Mouse (Mus musculus) limb, embryonic 13.5 days (tissue): ENCODE measurements around the gene Vmn1r58. TPM values are rescaled to one million over a fixed set of nuclear protein-coding genes. Genes with fewer than 3 reads are reported as not detected.
"Not testable (repeated sequence)": the region's sequence is repeated elsewhere in the genome, so short reads cannot be mapped to it uniquely, and the experiment has no call there.

ENCODE experiments used
- ATAC-seq: fragments of 200-750 bp; cut with Nextera tagmentation; 2 replicates; pipeline ENCODE4 v1.8.0; 2017; ENCODE audit warnings: low read depth, moderate number of reproducible peaks, moderate TSS enrichment; ENCODE audit not compliant: low FRiP score
- H3K27ac ChIP-seq: fragments of 300-500 bp; sonication (generic); 2 replicates; pipeline ENCODE4 v1.5.1; 2015; ENCODE audit warnings: inconsistent platforms, mild to moderate bottlenecking, moderate library complexity
- H3K27me3 ChIP-seq: fragments of 300-500 bp; sonication (generic); 2 replicates; pipeline ENCODE4 v1.6.1; 2015; ENCODE audit warnings: mild to moderate bottlenecking, inconsistent platforms
- H3K36me3 ChIP-seq: fragments of 300-500 bp; sonication (generic); 2 replicates; pipeline ENCODE4 v1.6.1; 2015; ENCODE audit warnings: inconsistent platforms, mild to moderate bottlenecking, moderate library complexity
- H3K4me1 ChIP-seq: fragments of 300-500 bp; sonication (generic); 2 replicates; pipeline ENCODE4 v1.6.1; 2015; ENCODE audit warnings: inconsistent platforms
- H3K4me2 ChIP-seq: fragments of 300-500 bp; sonication (generic); replicated peaks from 2 replicates; pipeline ENCODE4 v1.6.1; 2015; ENCODE audit warnings: inconsistent platforms, mild to moderate bottlenecking, moderate library complexity
- H3K4me3 ChIP-seq: fragments of 300-500 bp; sonication (generic); 2 replicates; pipeline ENCODE4 v1.5.1; 2015; ENCODE audit warnings: moderate library complexity, mild to moderate bottlenecking, inconsistent platforms
- H3K9ac ChIP-seq: fragments of 300-500 bp; sonication (generic); 2 replicates; pipeline ENCODE4 v1.6.1; 2015; ENCODE audit warnings: mild to moderate bottlenecking, inconsistent platforms
- H3K9me3 ChIP-seq: fragments of 300-500 bp; sonication (generic); 2 replicates; pipeline ENCODE4 v1.6.1; 2016; ENCODE audit warnings: inconsistent platforms
- WGBS: fragments of 180-500 bp; shearing (Covaris S2); methylation state at CpG from one replicate; pipeline ENCODE4 v1.1.7; 2015; 5-methylcytosine and 5-hydroxymethylcytosine counted together
- polyA plus RNA-seq: library from polyadenylated mRNA; unstranded; fragments of >200 nt; fragmentation: Nextera tagmentation; extraction: Ambion mirVana; gene quantifications from 2 replicates; pipeline ENCODE4 v1.2.1, GENCODE M21; 2015

The Vmn1r58 gene
- 0.01 TPM in 1 of 2 replicates, not detected in the other for polyA plus RNA-seq

- not testable (repeated sequence) for H3K27ac ChIP-seq, ATAC-seq, H3K27me3 ChIP-seq, H3K4me2 ChIP-seq, H3K4me1 ChIP-seq, H3K9ac ChIP-seq, H3K36me3 ChIP-seq, H3K4me3 ChIP-seq
- H3K9me3 ChIP-seq: peaks cover 16% of the 10 kb centered on the region; the same call in 1 of the 2 replicates
These were observed at the start of gene Vmn1r58 for GRCm38 (mm10) chr7:5413296-5413695. Gene Vmn1r58, minus strand, starts transcription at chr7:5413396.

GRCm38 (mm10) chr7:5456674-5457073 lies 43.5 kb upstream of the Vmn1r58 start, which contains the start of gene Vmn1r59:
Gene Vmn1r59, minus strand, starts transcription at chr7:5456774.
- Histone ChIP-seq H3K9ac (no peak within 1 kb of the TSS), H3K9me3 (peaks cover 32% of the 10 kb centered on the region), H3K27me3 (no peaks in the 10 kb centered on the region), H3K4me3 (no peak within 1 kb of the TSS), H3K4me2 (no peak within 1 kb of the TSS), H3K27ac (no peak within 1 kb of the TSS), H3K4me1 (no peaks in the 10 kb centered on the region), H3K36me3 (no peaks in the 10 kb centered on the region)
- no peak for ATAC-seq

GRCm38 (mm10) chr7:5454011-5454410 lies 40.8 kb upstream of the Vmn1r58 start:
- H3K27me3 ChIP-seq, H3K9ac ChIP-seq, ATAC-seq, H3K36me3 ChIP-seq, H3K27ac ChIP-seq, H3K4me1 ChIP-seq, H3K4me3 ChIP-seq, H3K4me2 ChIP-seq: not testable (repeated sequence)
- WGBS: 73% methylated on average over 3 of the region's 3 CpGs
- H3K9me3 ChIP-seq: peaks cover 30% of the 10 kb centered on the region

- Histone ChIP-seq H3K27me3 (no peaks in the 10 kb centered on the region), H3K4me1 (no peaks in the 10 kb centered on the region), H3K4me2 (no peak overlapping the region), H3K36me3 (no peaks in the 10 kb centered on the region), H3K27ac (no peak overlapping the region), H3K9me3 (peaks cover 20% of the 10 kb centered on the region), H3K4me3 (no peak overlapping the region), H3K9ac (no peak overlapping the region)
- ATAC-seq: no peak
These were observed 35.4 kb upstream of the Vmn1r58 start for GRCm38 (mm10) chr7:5448627-5449026.

- Histone ChIP-seq H3K4me1 (no peaks in the 10 kb centered on the region), H3K4me2 (no peak overlapping the region), H3K27me3 (no peaks in the 10 kb centered on the region), H3K27ac (no peak overlapping the region), H3K4me3 (no peak overlapping the region), H3K9me3 (peaks cover 20% of the 10 kb centered on the region), H3K36me3 (no peaks in the 10 kb centered on the region), H3K9ac (no peak overlapping the region)
- ATAC-seq: no peak
- WGBS: 34% methylated on average over 2 of the region's 2 CpGs
These were observed 7.0 kb downstream of the Vmn1r58 start for GRCm38 (mm10) chr7:5406201-5406600.

GRCm38 (mm10) chr7:5366724-5367123 lies 46.5 kb downstream of the Vmn1r58 start:
- Histone ChIP-seq H3K27me3 (no peaks in the 10 kb centered on the region), H3K9ac (no peak overlapping the region), H3K4me2 (no peak overlapping the region), H3K36me3 (no peaks in the 10 kb centered on the region), H3K27ac (no peak overlapping the region), H3K9me3 (peaks cover 40% of the 10 kb centered on the region), H3K4me1 (no peaks in the 10 kb centered on the region), H3K4me3 (no peak overlapping the region)
- no peak for ATAC-seq
- 84% methylated on average over 2 of the region's 2 CpGs for WGBS

- Histone ChIP-seq H3K4me3 (no peak overlapping the region), H3K4me2 (no peak overlapping the region), H3K36me3 (no peaks in the 10 kb centered on the region), H3K27ac (no peak overlapping the region), H3K4me1 (no peaks in the 10 kb centered on the region), H3K27me3 (no peaks in the 10 kb centered on the region), H3K9ac (no peak overlapping the region), H3K9me3 (peaks cover 56% of the 10 kb centered on the region)
- 90% methylated on average over 5 of the region's 5 CpGs for WGBS
- no peak for ATAC-seq
These were observed 49.6 kb downstream of the Vmn1r58 start for GRCm38 (mm10) chr7:5363599-5363998.

Other genes starting within 250 kb of the Vmn1r58 start
- gene Vmn1r56, start 216.6 kb downstream of the Vmn1r58 start, polyA plus RNA-seq: not detected in 2 replicates
- gene Vmn1r57, start 194.9 kb downstream of the Vmn1r58 start, polyA plus RNA-seq: not detected in 2 replicates
- not detected in 2 replicates for gene Gm5065, start 62.9 kb downstream of the Vmn1r58 start, polyA plus RNA-seq
- gene Nlrp2, start 62.4 kb downstream of the Vmn1r58 start, polyA plus RNA-seq: not detected in 2 replicates
- gene Vmn1r59, start 43.4 kb upstream of the Vmn1r58 start, polyA plus RNA-seq: not detected in 2 replicates
- not detected in 2 replicates for gene Vmn2r28, start 80.6 kb upstream of the Vmn1r58 start, polyA plus RNA-seq
- gene Vmn1r60, start 133.9 kb upstream of the Vmn1r58 start, polyA plus RNA-seq: not detected in 2 replicates
- not detected in 2 replicates for gene Vmn1r61, start 199.9 kb upstream of the Vmn1r58 start, polyA plus RNA-seq